Mouse (Mus musculus) hindbrain, embryonic 14.5 days (tissue): ENCODE measurements around the gene Mrps36. TPM values are rescaled to one million over a fixed set of nuclear protein-coding genes. Genes with fewer than 3 reads are reported as not detected.
A peak's percentile ranks its signal among the peaks of the same experiment; 100 is the strongest.
"Not testable (repeated sequence)": the region's sequence is repeated elsewhere in the genome, so short reads cannot be mapped to it uniquely, and the experiment has no call there.

Experiments used
- ATAC-seq: fragments of 200-750 bp; cut with Nextera tagmentation; 2 replicates; pipeline ENCODE4 v1.8.0; 2017; ENCODE audit warnings: moderate number of reproducible peaks, mild to moderate bottlenecking, moderate TSS enrichment, moderate library complexity; ENCODE audit not compliant: low FRiP score
- DNase-seq: peaks from one replicate; pipeline ENCODE4 v3.0.0-alpha.2; 2015; ENCODE audit warnings: low spot score
- H3K27ac ChIP-seq: fragments of 300-500 bp; sonication (generic); 2 replicates; pipeline ENCODE4 v1.5.1; 2014; ENCODE audit warnings: mild to moderate bottlenecking, moderate library complexity
- H3K27me3 ChIP-seq: fragments of 300-500 bp; sonication (generic); 2 replicates; pipeline ENCODE4 v1.6.1; 2014; ENCODE audit warnings: mild to moderate bottlenecking, low read length, mixed read lengths; ENCODE audit not compliant: control insufficient read depth, insufficient read depth
- H3K36me3 ChIP-seq: fragments of 300-500 bp; sonication (generic); replicated peaks from 2 replicates; pipeline ENCODE4 v1.6.1; 2014; ENCODE audit not compliant: control insufficient read depth, insufficient read depth
- H3K4me1 ChIP-seq: fragments of 300-500 bp; sonication (generic); replicated peaks from 2 replicates; pipeline ENCODE4 v1.6.1; 2014; ENCODE audit warnings: antibody characterized with exemption, low read length, mixed read lengths; ENCODE audit not compliant: control insufficient read depth, insufficient read depth
- H3K4me2 ChIP-seq: fragments of 300-500 bp; sonication (generic); replicated peaks from 2 replicates; pipeline ENCODE4 v1.6.1; 2014; ENCODE audit warnings: mild to moderate bottlenecking, moderate library complexity
- H3K4me3 ChIP-seq: fragments of 300-500 bp; sonication (generic); replicated peaks from 2 replicates; pipeline ENCODE4 v1.5.1; 2014; ENCODE audit warnings: mild to moderate bottlenecking, low read length
- H3K9ac ChIP-seq: fragments of 300-500 bp; sonication (generic); 2 replicates; pipeline ENCODE4 v1.6.1; 2014
- H3K9me3 ChIP-seq: fragments of 300-500 bp; sonication (generic); 2 replicates; pipeline ENCODE4 v1.6.1; 2016; ENCODE audit warnings: low read length; ENCODE audit not compliant: control insufficient read depth
- WGBS: fragments of 180-500 bp; shearing (Covaris S2); extraction: QIAGEN DNeasy Blood & Tissue Kit; methylation state at CpG from one replicate; pipeline ENCODE4 v1.1.7; 2014; 5-methylcytosine and 5-hydroxymethylcytosine counted together
- polyA plus RNA-seq: library from polyadenylated mRNA; unstranded; fragments of >200 nt; fragmentation: Nextera tagmentation; extraction: Ambion mirVana; gene quantifications from 2 replicates; pipeline ENCODE4 v1.2.1, GENCODE M21; 2014

Gene Mrps36
- polyA plus RNA-seq = 154 and 169 TPM in 2 replicates

- H3K4me1 ChIP-seq = peaks cover 14% of the 10 kb centered on the region
- peak within 1 kb of the TSS; percentile 96 for H3K27ac ChIP-seq
- ATAC-seq (peak; percentile 97), DNase-seq (peak; percentile 89)
- H3K27me3 ChIP-seq = no peaks in the 10 kb centered on the region
- H3K9ac ChIP-seq = peak within 1 kb of the TSS; percentile 81
- H3K4me3 ChIP-seq = peak within 1 kb of the TSS; percentile 66
- WGBS = under 1% methylated on average over 52 of the region's 52 CpGs
- H3K4me2 ChIP-seq = peak within 1 kb of the TSS; percentile 66
- H3K9me3 ChIP-seq = no peaks in the 10 kb centered on the region
- no peaks in the 10 kb centered on the region for H3K36me3 ChIP-seq
These were observed at the start of gene Mrps36 for GRCm38 (mm10) chr13:100744036-100744744. Gene Mrps36 (minus strand): TSS chr13:100744659.

GRCm38 (mm10) chr13:100789083-100789482, 44.6 kb upstream of the Mrps36 start:
- 89% methylated on average over 3 of the region's 3 CpGs for WGBS
- H3K36me3 ChIP-seq = no peaks in the 10 kb centered on the region

GRCm38 (mm10) chr13:100788057-100788456, 43.6 kb upstream of the Mrps36 start:
- not testable (repeated sequence) for H3K4me1 ChIP-seq, H3K27me3 ChIP-seq, H3K36me3 ChIP-seq, ATAC-seq, DNase-seq, H3K4me2 ChIP-seq, H3K9me3 ChIP-seq, H3K4me3 ChIP-seq, H3K9ac ChIP-seq, H3K27ac ChIP-seq
- 97% methylated on average over 10 of the region's 14 CpGs for WGBS

More at GRCm38 (mm10) chr13:100789083-100789482, 44.6 kb upstream of the Mrps36 start:
- no peak overlapping the region for H3K4me3 ChIP-seq
- no peaks in the 10 kb centered on the region for H3K27me3 ChIP-seq
- H3K27ac ChIP-seq = no peak overlapping the region
- H3K4me1 ChIP-seq = peaks cover 7% of the 10 kb centered on the region; the same call in 1 of the 2 replicates
- DNase-seq (no peak), ATAC-seq (no peak)
- no peak overlapping the region for H3K4me2 ChIP-seq
- no peaks in the 10 kb centered on the region for H3K9me3 ChIP-seq
- H3K9ac ChIP-seq = no peak overlapping the region

- Histone ChIP-seq H3K4me1 (peaks cover 7% of the 10 kb centered on the region; the same call in 1 of the 2 replicates), H3K4me3 (no peak overlapping the region), H3K27me3 (no peaks in the 10 kb centered on the region), H3K4me2 (no peak overlapping the region), H3K36me3 (no peaks in the 10 kb centered on the region), H3K9me3 (no peaks in the 10 kb centered on the region), H3K27ac (no peak overlapping the region), H3K9ac (no peak overlapping the region)
- WGBS = 77% methylated on average over 6 of the region's 6 CpGs
- ATAC-seq (no peak), DNase-seq (no peak)
These were observed 43.0 kb upstream of the Mrps36 start for GRCm38 (mm10) chr13:100787316-100788010.

- peak within 1 kb of the TSS; percentile 44 for H3K9ac ChIP-seq
These were observed 42.0 kb upstream of the Mrps36 start, which contains the start of gene Ccnb1 for GRCm38 (mm10) chr13:100786414-100786867. Gene Ccnb1 (minus strand): TSS chr13:100786570.

GRCm38 (mm10) chr13:100785806-100786413, 41.5 kb upstream of the Mrps36 start:
- no peak for DNase-seq
- Histone ChIP-seq H3K36me3 (no peaks in the 10 kb centered on the region), H3K4me1 (peaks cover 7% of the 10 kb centered on the region; the same call in 1 of the 2 replicates), H3K9me3 (no peaks in the 10 kb centered on the region), H3K9ac (peak overlapping the region; percentile 44; the same call in 1 of the 2 replicates), H3K4me3 (peak overlapping the region; percentile 59), H3K4me2 (peak overlapping the region; percentile 99), H3K27me3 (no peaks in the 10 kb centered on the region), H3K27ac (no peak overlapping the region)
- peak; percentile 45; the same call in 1 of the 2 replicates for ATAC-seq
- WGBS = under 1% methylated on average over 29 of the region's 30 CpGs

More at GRCm38 (mm10) chr13:100786414-100786867, 42.0 kb upstream of the Mrps36 start, which contains the start of gene Ccnb1:
- peaks cover 7% of the 10 kb centered on the region; the same call in 1 of the 2 replicates for H3K4me1 ChIP-seq
- DNase-seq (peak; percentile 91), ATAC-seq (peak; percentile 99)
- H3K9me3 ChIP-seq = no peaks in the 10 kb centered on the region
- peak within 1 kb of the TSS; percentile 99 for H3K4me2 ChIP-seq
- H3K36me3 ChIP-seq = no peaks in the 10 kb centered on the region
- under 1% methylated on average over 34 of the region's 35 CpGs for WGBS
- H3K4me3 ChIP-seq = peak within 1 kb of the TSS; percentile 59
- H3K27me3 ChIP-seq = no peaks in the 10 kb centered on the region
- H3K27ac ChIP-seq = no peak within 1 kb of the TSS

- Histone ChIP-seq H3K9me3 (no peaks in the 10 kb centered on the region), H3K4me1 (peaks cover 6% of the 10 kb centered on the region; the same call in 1 of the 2 replicates), H3K4me2 (no peak overlapping the region), H3K36me3 (no peaks in the 10 kb centered on the region), H3K27ac (no peak overlapping the region), H3K4me3 (no peak overlapping the region), H3K27me3 (no peaks in the 10 kb centered on the region), H3K9ac (no peak overlapping the region)
- 90% methylated on average over 3 of the region's 3 CpGs for WGBS
- DNase-seq (no peak), ATAC-seq (no peak)
These were observed 33.0 kb upstream of the Mrps36 start for GRCm38 (mm10) chr13:100777491-100777890.

- H3K4me3 ChIP-seq = no peak overlapping the region
- H3K27me3 ChIP-seq = no peaks in the 10 kb centered on the region
- DNase-seq (no peak), ATAC-seq (no peak)
- no peaks in the 10 kb centered on the region for H3K9me3 ChIP-seq
- H3K36me3 ChIP-seq = no peaks in the 10 kb centered on the region
- WGBS = 68% methylated on average over 6 of the region's 6 CpGs
- H3K9ac ChIP-seq = no peak overlapping the region
- peaks cover 6% of the 10 kb centered on the region; the same call in 1 of the 2 replicates for H3K4me1 ChIP-seq
- H3K4me2 ChIP-seq = 0 out of 2 replicates have a peak overlapping the region, but pooled peaks have one; percentile 94
- H3K27ac ChIP-seq = no peak overlapping the region
These were observed 32.3 kb upstream of the Mrps36 start for GRCm38 (mm10) chr13:100776710-100777109.
